Mouse (Mus musculus) forebrain, embryonic 13.5 days (tissue): ENCODE results near the gene Slc35e2. TPM values are rescaled to one million over a fixed set of nuclear protein-coding genes. Genes with fewer than 3 reads are reported as not detected.
"Not testable (repeated sequence)": the region's sequence is repeated elsewhere in the genome, so short reads cannot be mapped to it uniquely, and the experiment has no call there.

Source experiments
- ATAC-seq: fragments of 200-750 bp; cut with Nextera tagmentation; 2 replicates; pipeline ENCODE4 v1.8.0; 2017
- H3K27ac ChIP-seq: fragments of 300-500 bp; sonication (generic); 2 replicates; pipeline ENCODE4 v1.5.1; 2015; ENCODE audit warnings: inconsistent platforms, mild to moderate bottlenecking, moderate library complexity
- H3K27me3 ChIP-seq: fragments of 300-500 bp; sonication (generic); 2 replicates; pipeline ENCODE4 v1.6.1; 2015; ENCODE audit warnings: mild to moderate bottlenecking, inconsistent platforms
- H3K36me3 ChIP-seq: fragments of 300-500 bp; sonication (generic); 2 replicates; pipeline ENCODE4 v1.6.1; 2015; ENCODE audit warnings: mild to moderate bottlenecking, inconsistent platforms; ENCODE audit not compliant: poor library complexity, severe bottlenecking
- H3K4me1 ChIP-seq: fragments of 300-500 bp; sonication (generic); 2 replicates; pipeline ENCODE4 v1.6.1; 2015; ENCODE audit warnings: inconsistent platforms
- H3K4me2 ChIP-seq: fragments of 300-500 bp; sonication (generic); 2 replicates; pipeline ENCODE4 v1.6.1; 2015; ENCODE audit warnings: inconsistent platforms, mild to moderate bottlenecking, moderate library complexity
- H3K4me3 ChIP-seq: fragments of 300-500 bp; sonication (generic); 2 replicates; pipeline ENCODE4 v1.5.1; 2015; ENCODE audit warnings: mild to moderate bottlenecking, inconsistent platforms
- H3K9ac ChIP-seq: fragments of 300-500 bp; sonication (generic); 2 replicates; pipeline ENCODE4 v1.6.1; 2015; ENCODE audit warnings: mild to moderate bottlenecking, inconsistent platforms
- H3K9me3 ChIP-seq: fragments of 300-500 bp; sonication (generic); replicated peaks from 2 replicates; pipeline ENCODE4 v1.6.1; 2016; ENCODE audit warnings: inconsistent platforms
- WGBS: fragments of 180-500 bp; shearing (Covaris S2); methylation state at CpG from one replicate; pipeline ENCODE4 v1.1.7; 2015; 5-methylcytosine and 5-hydroxymethylcytosine counted together
- polyA plus RNA-seq: library from polyadenylated mRNA; unstranded; fragments of >200 nt; fragmentation: Nextera tagmentation; extraction: Ambion mirVana; gene quantifications from 2 replicates; pipeline ENCODE4 v1.2.1, GENCODE M21; 2015

Gene Slc35e2
- polyA plus RNA-seq, 1 experiment from 2014 or later, result 10.6 TPM

DNA sequence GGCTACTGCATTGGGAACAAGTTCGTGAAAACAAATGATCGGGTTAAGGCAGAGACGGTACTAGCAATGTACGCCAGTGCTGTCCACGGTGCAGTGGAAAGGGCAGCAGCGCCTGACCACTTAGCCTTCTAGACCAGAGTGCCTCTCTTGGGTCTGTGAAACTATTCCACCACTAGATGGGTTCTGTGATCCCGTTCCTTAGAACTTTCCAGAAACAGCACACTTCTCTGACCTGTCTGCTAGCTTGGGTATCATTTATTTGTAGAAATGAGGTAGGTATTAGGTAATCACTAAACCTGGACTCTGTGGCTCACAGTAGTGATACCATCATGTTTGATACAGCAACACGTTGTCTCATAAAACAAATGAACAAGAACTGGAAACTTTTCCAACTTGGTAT is 34.7 kb upstream of the Slc35e2 start:
- Histone ChIP-seq H3K27ac (no peak overlapping the region), H3K36me3 (peaks cover 3% of the 10 kb centered on the region; the same call in 1 of the 2 replicates), H3K4me2 (no peak overlapping the region), H3K4me3 (no peak overlapping the region), H3K27me3 (no peaks in the 10 kb centered on the region), H3K9ac (no peak overlapping the region), H3K9me3 (no peaks in the 10 kb centered on the region), H3K4me1 (peaks cover 34% of the 10 kb centered on the region)
- ATAC-seq, result no peak
- WGBS, result 87% methylated on average over 8 of the region's 8 CpGs

DNA sequence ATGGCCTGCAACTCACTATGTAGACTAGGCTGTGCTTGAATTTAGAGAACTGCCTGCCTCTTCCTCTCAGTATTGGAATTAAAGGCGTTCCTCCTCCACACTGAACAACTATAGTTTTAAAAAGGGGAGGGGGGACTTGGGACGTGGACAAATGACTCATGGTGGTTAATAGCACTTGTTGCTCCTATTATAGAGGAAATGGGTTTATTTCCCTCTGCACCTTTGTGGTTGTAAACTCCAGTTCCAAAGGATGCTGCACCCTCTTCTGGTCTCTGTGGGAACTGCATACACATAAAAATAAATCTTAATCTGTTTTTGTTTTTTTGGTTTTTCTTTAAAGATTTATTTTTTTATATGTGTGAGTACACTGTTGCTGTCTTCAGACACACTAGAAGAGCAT is 33.0 kb upstream of the Slc35e2 start:
- H3K9me3 ChIP-seq, result no peaks in the 10 kb centered on the region
- no peak overlapping the region for H3K4me3 ChIP-seq
- H3K4me2 ChIP-seq, result no peak overlapping the region
- no peak overlapping the region for H3K27ac ChIP-seq
- ATAC-seq, result no peak
- no peaks in the 10 kb centered on the region for H3K27me3 ChIP-seq
- H3K4me1 ChIP-seq, result peaks cover 20% of the 10 kb centered on the region
- no peak overlapping the region for H3K9ac ChIP-seq
- 42% methylated on average over 2 of the region's 2 CpGs for WGBS
- H3K36me3 ChIP-seq, result peaks cover 3% of the 10 kb centered on the region; the same call in 1 of the 2 replicates

DNA sequence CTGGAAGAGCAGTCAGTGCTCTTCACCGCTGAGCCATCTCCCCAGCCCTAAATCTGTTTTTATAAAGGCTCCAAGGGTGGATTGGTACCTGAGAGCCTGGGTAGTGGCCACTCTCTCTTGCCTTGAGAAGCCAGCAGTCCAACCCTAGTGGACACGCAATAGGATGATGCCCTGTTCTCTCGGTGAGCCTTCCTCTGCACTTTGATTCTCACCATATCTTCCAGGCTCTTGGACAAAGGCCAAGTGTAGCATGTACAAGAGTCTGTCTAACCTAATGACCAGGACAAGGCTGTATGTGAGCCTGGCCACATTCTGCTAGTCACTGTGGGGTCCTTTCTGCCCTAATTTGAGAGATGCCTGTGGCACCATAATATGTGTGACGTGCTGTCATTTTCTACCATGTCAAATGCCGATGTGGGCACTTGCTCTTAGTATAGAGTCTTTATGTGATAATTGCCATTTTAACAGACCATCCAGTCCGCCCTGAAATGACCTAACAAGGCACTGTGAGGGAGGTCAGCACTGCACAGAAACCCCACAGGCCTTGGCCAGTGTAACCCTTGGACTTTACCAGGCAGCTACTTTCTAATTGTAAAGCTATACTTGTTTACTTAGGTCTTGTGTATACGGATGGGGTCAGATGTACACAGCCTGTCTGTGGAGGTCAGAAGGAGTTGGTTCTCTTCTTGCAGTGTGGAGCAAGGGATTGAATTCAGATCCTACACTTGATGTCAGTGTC is 32.4 kb upstream of the Slc35e2 start:
- no peak overlapping the region for H3K4me3 ChIP-seq
- no peaks in the 10 kb centered on the region for H3K9me3 ChIP-seq
- H3K36me3 ChIP-seq, result peaks cover 3% of the 10 kb centered on the region; the same call in 1 of the 2 replicates
- H3K4me2 ChIP-seq, result no peak overlapping the region
- H3K9ac ChIP-seq, result 0 out of 2 replicates have a peak overlapping the region, but pooled peaks have one; percentile 12
- no peak overlapping the region for H3K27ac ChIP-seq
- H3K27me3 ChIP-seq, result no peaks in the 10 kb centered on the region
- WGBS, result 98% methylated on average over 7 of the region's 7 CpGs
- no peak for ATAC-seq
- peaks cover 20% of the 10 kb centered on the region for H3K4me1 ChIP-seq

DNA sequence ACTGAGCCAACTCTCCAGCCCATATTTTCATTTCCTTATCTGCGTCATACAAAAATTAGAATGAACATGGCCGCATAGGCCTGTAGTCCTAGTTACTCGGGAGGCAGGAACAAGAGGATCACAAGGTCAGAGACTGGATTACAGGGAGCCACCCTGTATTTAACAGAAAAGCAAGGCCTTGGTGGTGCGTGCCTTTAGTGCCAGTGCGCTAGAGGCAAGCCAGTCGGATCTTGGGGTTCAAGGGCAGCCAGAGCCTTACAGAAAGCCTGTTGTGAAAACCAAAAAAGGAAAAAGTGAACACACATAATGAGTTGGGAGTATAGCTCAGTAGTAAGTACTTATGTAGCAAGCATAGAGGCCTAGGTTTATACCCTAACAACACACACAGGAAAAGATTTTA is 31.4 kb upstream of the Slc35e2 start:
- Histone ChIP-seq H3K27me3 (no peaks in the 10 kb centered on the region), H3K9ac (no peak overlapping the region), H3K27ac (no peak overlapping the region), H3K4me2 (no peak overlapping the region), H3K4me1 (peaks cover 13% of the 10 kb centered on the region), H3K4me3 (no peak overlapping the region), H3K9me3 (no peaks in the 10 kb centered on the region), H3K36me3 (peaks cover 3% of the 10 kb centered on the region; the same call in 1 of the 2 replicates)
- 93% methylated on average over 6 of the region's 6 CpGs for WGBS
- no peak for ATAC-seq

DNA sequence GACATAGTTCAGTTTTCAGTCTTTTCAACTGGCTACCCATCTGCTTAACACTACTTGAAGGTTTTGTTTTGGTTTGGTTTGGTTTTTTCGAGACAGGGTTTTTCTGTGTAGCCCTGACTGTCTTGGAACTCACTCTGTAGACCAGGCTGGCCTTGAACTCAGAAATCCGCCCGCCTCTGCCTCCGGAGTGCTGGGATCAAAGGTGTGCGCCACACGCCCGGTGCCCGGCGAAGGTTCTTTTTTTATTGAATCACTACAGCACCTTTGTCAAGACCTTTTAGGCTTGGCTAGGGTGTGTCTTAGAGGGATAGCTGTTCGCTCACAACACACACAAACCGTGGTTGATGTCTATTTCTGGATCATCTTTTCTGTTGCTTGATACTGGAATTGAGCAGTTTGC is 30.9 kb upstream of the Slc35e2 start:
- ATAC-seq, H3K9me3 ChIP-seq, H3K4me1 ChIP-seq, H3K4me3 ChIP-seq, H3K27ac ChIP-seq, H3K36me3 ChIP-seq, H3K9ac ChIP-seq, H3K4me2 ChIP-seq, H3K27me3 ChIP-seq: not testable (repeated sequence)
- 94% methylated on average over 11 of the region's 11 CpGs for WGBS

DNA sequence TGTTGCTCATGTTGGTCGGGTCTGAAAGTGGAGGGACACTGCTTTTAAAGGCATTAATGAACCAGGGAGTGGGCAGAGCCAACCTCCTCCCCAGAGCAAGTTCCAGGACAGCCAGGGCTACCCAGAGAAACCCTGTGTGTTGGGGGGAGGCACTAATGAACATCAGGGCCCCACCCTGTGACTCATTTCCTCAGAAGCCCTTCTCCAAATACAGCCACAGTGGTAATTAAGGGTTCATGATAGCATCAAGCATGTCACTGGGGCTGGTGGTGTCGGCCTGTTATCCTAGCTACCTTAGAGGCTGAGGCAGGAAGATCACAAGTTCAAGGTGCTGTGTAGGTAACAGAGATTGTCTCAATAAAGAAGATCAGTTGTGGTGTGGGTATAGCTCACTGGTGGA is 29.8 kb upstream of the Slc35e2 start:
- WGBS, result 78% methylated on average over 2 of the region's 2 CpGs
- H3K9ac ChIP-seq, result no peak overlapping the region
- H3K4me3 ChIP-seq, result no peak overlapping the region
- no peaks in the 10 kb centered on the region for H3K27me3 ChIP-seq
- no peaks in the 10 kb centered on the region for H3K9me3 ChIP-seq
- ATAC-seq, result no peak
- H3K27ac ChIP-seq, result no peak overlapping the region
- peaks cover 2% of the 10 kb centered on the region; the same call in 1 of the 2 replicates for H3K36me3 ChIP-seq
- H3K4me1 ChIP-seq, result peaks cover 2% of the 10 kb centered on the region; the same call in 1 of the 2 replicates
- H3K4me2 ChIP-seq, result no peak overlapping the region

GRCm38 (mm10) chr4:155573155-155573554 is 28.1 kb upstream of the Slc35e2 start:
- Histone ChIP-seq H3K9me3 (no peaks in the 10 kb centered on the region), H3K4me3 (no peak overlapping the region), H3K9ac (no peak overlapping the region), H3K4me2 (no peak overlapping the region), H3K4me1 (no peaks in the 10 kb centered on the region), H3K27ac (no peak overlapping the region), H3K27me3 (no peaks in the 10 kb centered on the region), H3K36me3 (peaks cover 12% of the 10 kb centered on the region)
- WGBS, result 98% methylated on average over 2 of the region's 2 CpGs
- ATAC-seq, result no peak

- ATAC-seq, result no peak
- Histone ChIP-seq H3K4me1 (no peaks in the 10 kb centered on the region), H3K9me3 (no peaks in the 10 kb centered on the region), H3K27ac (no peak overlapping the region), H3K36me3 (peaks cover 19% of the 10 kb centered on the region), H3K4me3 (no peak overlapping the region), H3K9ac (no peak overlapping the region), H3K4me2 (no peak overlapping the region), H3K27me3 (no peaks in the 10 kb centered on the region)
- WGBS, result 95% methylated on average over 9 of the region's 9 CpGs
Observed at GRCm38 (mm10) chr4:155573876-155574275, 27.3 kb upstream of the Slc35e2 start.

DNA sequence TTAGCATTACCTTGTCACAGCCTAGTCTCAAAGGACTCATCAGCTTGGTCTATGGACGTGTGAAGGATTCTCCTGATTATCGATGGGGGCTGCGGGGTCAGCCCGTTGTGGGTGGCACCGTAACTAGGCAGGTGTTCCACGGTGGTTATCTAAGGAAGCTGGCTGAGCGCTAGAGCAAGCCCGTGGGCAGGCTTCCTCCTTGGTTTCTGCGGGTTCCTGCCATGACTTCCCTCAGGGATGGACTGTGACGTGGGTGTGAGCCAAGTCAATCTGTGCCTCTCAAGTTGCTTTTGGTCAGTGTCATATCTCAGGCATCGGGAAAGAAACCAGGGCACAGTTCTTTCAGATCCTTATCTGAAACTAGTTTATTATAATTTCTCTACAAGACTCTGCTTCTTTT is 26.3 kb upstream of the Slc35e2 start:
- no peaks in the 10 kb centered on the region for H3K4me1 ChIP-seq
- no peak overlapping the region for H3K9ac ChIP-seq
- no peaks in the 10 kb centered on the region for H3K27me3 ChIP-seq
- peaks cover 28% of the 10 kb centered on the region for H3K36me3 ChIP-seq
- H3K9me3 ChIP-seq, result no peaks in the 10 kb centered on the region
- no peak overlapping the region for H3K27ac ChIP-seq
- WGBS, result 93% methylated on average over 11 of the region's 11 CpGs
- H3K4me3 ChIP-seq, result no peak overlapping the region
- H3K4me2 ChIP-seq, result no peak overlapping the region
- ATAC-seq, result no peak

GRCm38 (mm10) chr4:155575521-155575920 is 25.7 kb upstream of the Slc35e2 start:
- no peak overlapping the region for H3K9ac ChIP-seq
- H3K27me3 ChIP-seq, result no peaks in the 10 kb centered on the region
- peaks cover 30% of the 10 kb centered on the region for H3K36me3 ChIP-seq
- WGBS, result 87% methylated on average over 8 of the region's 8 CpGs
- no peak overlapping the region for H3K27ac ChIP-seq
- no peaks in the 10 kb centered on the region for H3K4me1 ChIP-seq
- no peak overlapping the region for H3K4me3 ChIP-seq
- H3K4me2 ChIP-seq, result no peak overlapping the region
- no peaks in the 10 kb centered on the region for H3K9me3 ChIP-seq
- ATAC-seq, result no peak

DNA sequence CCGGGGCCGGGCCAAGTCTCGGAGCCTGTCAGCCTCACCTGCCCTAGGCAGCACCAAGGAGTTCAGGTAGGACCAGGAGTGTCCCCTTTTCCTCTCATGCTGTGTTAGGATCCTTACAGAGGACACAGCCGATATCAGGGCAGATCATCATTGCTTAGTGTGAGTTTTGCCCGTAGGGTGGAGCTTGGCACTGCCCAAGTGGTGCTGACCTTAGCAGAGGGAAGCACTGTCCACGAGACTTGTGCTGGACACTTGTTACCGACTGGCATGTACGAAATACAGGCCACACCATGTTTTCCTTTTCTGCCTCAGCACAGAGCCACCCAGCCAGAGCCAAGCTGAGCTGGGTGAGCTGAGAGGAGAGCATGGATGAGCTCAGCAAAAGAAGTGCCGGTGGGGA is 24.1 kb upstream of the Slc35e2 start:
- Histone ChIP-seq H3K27ac (no peak overlapping the region), H3K4me1 (no peaks in the 10 kb centered on the region), H3K9ac (no peak overlapping the region), H3K4me3 (no peak overlapping the region), H3K4me2 (no peak overlapping the region), H3K36me3 (peaks cover 36% of the 10 kb centered on the region), H3K27me3 (no peaks in the 10 kb centered on the region), H3K9me3 (no peaks in the 10 kb centered on the region)
- 95% methylated on average over 9 of the region's 9 CpGs for whole genome bisulfite sequencing
- no peak for ATAC-seq

DNA sequence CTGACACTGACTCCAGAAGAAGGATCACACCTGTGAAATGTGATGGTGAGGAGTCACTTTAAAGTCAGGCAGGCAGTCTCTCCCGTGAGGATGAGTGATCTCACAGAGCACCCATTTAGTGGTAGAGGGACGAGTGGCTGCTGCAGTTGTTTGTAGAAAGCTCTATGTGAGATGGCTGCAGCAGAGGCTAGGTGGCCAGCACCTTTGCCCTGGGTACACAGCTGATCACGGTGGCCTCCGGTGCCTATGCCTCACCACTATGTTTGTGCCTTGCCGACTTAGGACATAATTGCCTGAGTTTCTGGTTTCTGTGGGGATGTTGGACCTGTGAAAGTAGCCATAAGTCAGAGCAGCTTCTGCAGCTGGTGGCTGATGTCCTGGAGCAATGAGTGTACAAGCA is 23.5 kb upstream of the Slc35e2 start:
- H3K27me3 ChIP-seq, result no peaks in the 10 kb centered on the region
- H3K4me2 ChIP-seq, result no peak overlapping the region
- H3K9ac ChIP-seq, result no peak overlapping the region
- no peak for ATAC-seq
- no peaks in the 10 kb centered on the region for H3K4me1 ChIP-seq
- 90% methylated on average over 5 of the region's 5 CpGs for WGBS
- H3K36me3 ChIP-seq, result peaks cover 40% of the 10 kb centered on the region
- H3K4me3 ChIP-seq, result no peak overlapping the region
- H3K27ac ChIP-seq, result no peak overlapping the region
- no peaks in the 10 kb centered on the region for H3K9me3 ChIP-seq
